Mouse (Mus musculus) midbrain, embryonic 15.5 days (tissue): ENCODE results near the gene Pde6b. TPM values are rescaled to one million over a fixed set of nuclear protein-coding genes. Genes with fewer than 3 reads are reported as not detected.

Source experiments
- ATAC-seq: fragments of 200-750 bp; cut with Nextera tagmentation; replicated peaks from 2 replicates; pipeline ENCODE4 v1.8.0; 2017; ENCODE audit warnings: moderate TSS enrichment
- H3K27ac ChIP-seq: fragments of 300-500 bp; sonication (generic); 2 replicates; pipeline ENCODE4 v1.5.1; 2015; ENCODE audit warnings: mild to moderate bottlenecking, inconsistent platforms
- H3K27me3 ChIP-seq: fragments of 300-500 bp; sonication (generic); replicated peaks from 2 replicates; pipeline ENCODE4 v1.6.1; 2015; ENCODE audit warnings: inconsistent platforms
- H3K36me3 ChIP-seq: fragments of 300-500 bp; sonication (generic); replicated peaks from 2 replicates; pipeline ENCODE4 v1.6.1; 2015; ENCODE audit warnings: inconsistent platforms
- H3K4me1 ChIP-seq: fragments of 300-500 bp; sonication (generic); 2 replicates; pipeline ENCODE4 v1.6.1; 2015; ENCODE audit warnings: inconsistent platforms
- H3K4me2 ChIP-seq: fragments of 300-500 bp; sonication (generic); 2 replicates; pipeline ENCODE4 v1.6.1; 2015; ENCODE audit warnings: inconsistent platforms, mild to moderate bottlenecking, moderate library complexity
- H3K4me3 ChIP-seq: fragments of 300-500 bp; sonication (generic); 2 replicates; pipeline ENCODE4 v1.5.1; 2015; ENCODE audit warnings: mild to moderate bottlenecking, inconsistent platforms
- H3K9ac ChIP-seq: fragments of 300-500 bp; sonication (generic); 2 replicates; pipeline ENCODE4 v1.6.1; 2015; ENCODE audit warnings: mild to moderate bottlenecking, inconsistent platforms
- H3K9me3 ChIP-seq: fragments of 300-500 bp; sonication (generic); 2 replicates; pipeline ENCODE4 v1.6.1; 2016; ENCODE audit warnings: inconsistent platforms
- WGBS: fragments of 180-500 bp; shearing (Covaris S2); methylation state at CpG from one replicate; pipeline ENCODE4 v1.1.7; 2015; ENCODE audit warnings: mixed read lengths; 5-methylcytosine and 5-hydroxymethylcytosine counted together
- polyA plus RNA-seq: library from polyadenylated mRNA; unstranded; fragments of >200 nt; fragmentation: Nextera tagmentation; extraction: Ambion mirVana; gene quantifications from 2 replicates; pipeline ENCODE4 v1.2.1, GENCODE M21; 2015

Gene Pde6b
- polyA plus RNA-seq, 1 experiment from 2014 or later, result 0.23 TPM

- ATAC-seq, result no peak
- H3K4me2 ChIP-seq, result no peak overlapping the region
- no peak overlapping the region for H3K4me3 ChIP-seq
- no peak overlapping the region for H3K27ac ChIP-seq
- H3K27me3 ChIP-seq, result no peaks in the 10 kb centered on the region
- WGBS, result 80% methylated on average over 1 of the region's 1 CpGs
- no peak overlapping the region for H3K9ac ChIP-seq
- no peaks in the 10 kb centered on the region for H3K36me3 ChIP-seq
- no peaks in the 10 kb centered on the region for H3K4me1 ChIP-seq
- H3K9me3 ChIP-seq, result no peaks in the 10 kb centered on the region
Observed at GRCm38 (mm10) chr5:108405460-108405859, 17.3 kb downstream of the Pde6b start.

GRCm38 (mm10) chr5:108406977-108407376, 18.8 kb downstream of the Pde6b start:
- Histone ChIP-seq H3K27me3 (no peaks in the 10 kb centered on the region), H3K4me3 (no peak overlapping the region), H3K4me2 (no peak overlapping the region), H3K27ac (no peak overlapping the region), H3K9me3 (no peaks in the 10 kb centered on the region), H3K9ac (no peak overlapping the region), H3K4me1 (no peaks in the 10 kb centered on the region), H3K36me3 (no peaks in the 10 kb centered on the region)
- ATAC-seq, result no peak
- WGBS, result 90% methylated on average over 2 of the region's 2 CpGs

GRCm38 (mm10) chr5:108414711-108415110, 26.5 kb downstream of the Pde6b start:
- H3K36me3 ChIP-seq, result no peaks in the 10 kb centered on the region
- H3K9me3 ChIP-seq, result no peaks in the 10 kb centered on the region
- no peak overlapping the region for H3K4me3 ChIP-seq
- no peaks in the 10 kb centered on the region for H3K4me1 ChIP-seq
- no peak overlapping the region for H3K4me2 ChIP-seq
- no peak for ATAC-seq
- H3K27me3 ChIP-seq, result no peaks in the 10 kb centered on the region
- WGBS, result 88% methylated on average over 2 of the region's 2 CpGs
- H3K27ac ChIP-seq, result no peak overlapping the region
- H3K9ac ChIP-seq, result no peak overlapping the region

GRCm38 (mm10) chr5:108422741-108423140, 34.5 kb downstream of the Pde6b start:
- H3K27me3 ChIP-seq, result no peaks in the 10 kb centered on the region
- 82% methylated on average over 3 of the region's 3 CpGs for WGBS
- no peak overlapping the region for H3K9ac ChIP-seq
- H3K27ac ChIP-seq, result no peak overlapping the region
- H3K4me1 ChIP-seq, result no peaks in the 10 kb centered on the region
- H3K36me3 ChIP-seq, result no peaks in the 10 kb centered on the region
- H3K4me3 ChIP-seq, result no peak overlapping the region
- ATAC-seq, result no peak
- H3K4me2 ChIP-seq, result no peak overlapping the region
- H3K9me3 ChIP-seq, result no peaks in the 10 kb centered on the region

GRCm38 (mm10) chr5:108423427-108423826, 35.2 kb downstream of the Pde6b start:
- Histone ChIP-seq H3K4me3 (no peak overlapping the region), H3K4me2 (no peak overlapping the region), H3K4me1 (no peaks in the 10 kb centered on the region), H3K9ac (no peak overlapping the region), H3K27me3 (no peaks in the 10 kb centered on the region), H3K27ac (no peak overlapping the region), H3K36me3 (no peaks in the 10 kb centered on the region), H3K9me3 (no peaks in the 10 kb centered on the region)
- no peak for ATAC-seq
- 92% methylated on average over 2 of the region's 2 CpGs for WGBS

- H3K27me3 ChIP-seq, result no peaks in the 10 kb centered on the region
- H3K36me3 ChIP-seq, result peaks cover 17% of the 10 kb centered on the region; the same call in 1 of the 2 replicates
- no peak overlapping the region for H3K4me2 ChIP-seq
- H3K4me3 ChIP-seq, result no peak overlapping the region
- H3K4me1 ChIP-seq, result no peaks in the 10 kb centered on the region
- no peak overlapping the region for H3K27ac ChIP-seq
- no peaks in the 10 kb centered on the region for H3K9me3 ChIP-seq
- 56% methylated on average over 1 of the region's 1 CpGs for WGBS
- no peak; the same call in 1 of the 2 replicates for ATAC-seq
- no peak overlapping the region for H3K9ac ChIP-seq
Observed at GRCm38 (mm10) chr5:108427186-108427585, 39.0 kb downstream of the Pde6b start.

- Histone ChIP-seq H3K9me3 (no peaks in the 10 kb centered on the region), H3K4me1 (peaks cover 17% of the 10 kb centered on the region), H3K36me3 (peaks cover 24% of the 10 kb centered on the region; the same call in 1 of the 2 replicates), H3K27me3 (0 out of 2 replicates have a peak, but pooled peaks cover 1% of the 10 kb centered on the region), H3K9ac (no peak overlapping the region), H3K27ac (no peak overlapping the region), H3K4me2 (no peak overlapping the region), H3K4me3 (no peak overlapping the region)
- no peak for ATAC-seq
- WGBS, result 92% methylated on average over 6 of the region's 6 CpGs
Observed at GRCm38 (mm10) chr5:108431196-108431595, 43.0 kb downstream of the Pde6b start.

- Histone ChIP-seq H3K4me1 (peaks cover 17% of the 10 kb centered on the region), H3K9me3 (no peaks in the 10 kb centered on the region), H3K4me3 (peak within 1 kb of the TSS; percentile 81), H3K36me3 (peaks cover 24% of the 10 kb centered on the region; the same call in 1 of the 2 replicates), H3K27me3 (0 out of 2 replicates have a peak, but pooled peaks cover 6% of the 10 kb centered on the region), H3K4me2 (peak within 1 kb of the TSS; percentile 87), H3K9ac (peak within 1 kb of the TSS; percentile 81), H3K27ac (peak within 1 kb of the TSS; percentile 39; the same call in 1 of the 2 replicates)
- WGBS, result under 1% methylated on average over 42 of the region's 42 CpGs
- ATAC-seq, result peak; percentile 92
Observed at GRCm38 (mm10) chr5:108433804-108434587, 45.8 kb downstream of the Pde6b start, which contains the start of gene Atp5k. Gene Atp5k (minus strand): TSS chr5:108434448.

- Histone ChIP-seq H3K27ac (no peak overlapping the region), H3K4me1 (peaks cover 17% of the 10 kb centered on the region), H3K9me3 (no peaks in the 10 kb centered on the region), H3K36me3 (peaks cover 16% of the 10 kb centered on the region; the same call in 1 of the 2 replicates), H3K9ac (no peak overlapping the region), H3K4me2 (no peak overlapping the region), H3K27me3 (0 out of 2 replicates have a peak, but pooled peaks cover 6% of the 10 kb centered on the region), H3K4me3 (no peak overlapping the region)
- WGBS, result 82% methylated on average over 2 of the region's 2 CpGs
- ATAC-seq, result no peak
Observed at GRCm38 (mm10) chr5:108436101-108436500, 47.9 kb downstream of the Pde6b start.

GRCm38 (mm10) chr5:108446973-108447372, 58.8 kb downstream of the Pde6b start:
- 92% methylated on average over 3 of the region's 3 CpGs for WGBS
- ATAC-seq, result no peak

GRCm38 (mm10) chr5:108447857-108448256, 59.7 kb downstream of the Pde6b start:
- H3K27ac ChIP-seq, result no peak overlapping the region
- H3K9ac ChIP-seq, result no peak overlapping the region
- no peak overlapping the region for H3K4me3 ChIP-seq
- no peaks in the 10 kb centered on the region for H3K9me3 ChIP-seq
- no peaks in the 10 kb centered on the region for H3K4me1 ChIP-seq
- no peaks in the 10 kb centered on the region for H3K36me3 ChIP-seq
- H3K27me3 ChIP-seq, result peaks cover 15% of the 10 kb centered on the region
- WGBS, result 86% methylated on average over 7 of the region's 7 CpGs
- no peak overlapping the region for H3K4me2 ChIP-seq
- no peak for ATAC-seq

More at GRCm38 (mm10) chr5:108446973-108447372, 58.8 kb downstream of the Pde6b start:
- Histone ChIP-seq H3K4me3 (no peak overlapping the region), H3K4me1 (no peaks in the 10 kb centered on the region), H3K36me3 (no peaks in the 10 kb centered on the region), H3K9ac (no peak overlapping the region), H3K9me3 (no peaks in the 10 kb centered on the region), H3K27me3 (peaks cover 15% of the 10 kb centered on the region), H3K27ac (no peak overlapping the region), H3K4me2 (no peak overlapping the region)

- ATAC-seq, result no peak
Observed at GRCm38 (mm10) chr5:108448785-108449668, 60.8 kb downstream of the Pde6b start, which contains the start of gene Mfsd7a. Gene Mfsd7a (minus strand): TSS chr5:108448891.

More at GRCm38 (mm10) chr5:108448785-108449668, 60.8 kb downstream of the Pde6b start, which contains the start of gene Mfsd7a:
- peak within 1 kb of the TSS; percentile 23 for H3K4me3 ChIP-seq
- H3K9me3 ChIP-seq, result no peaks in the 10 kb centered on the region
- H3K4me1 ChIP-seq, result no peaks in the 10 kb centered on the region
- peaks cover 15% of the 10 kb centered on the region for H3K27me3 ChIP-seq
- H3K4me2 ChIP-seq, result peak within 1 kb of the TSS; percentile 47
- 13% methylated on average over 24 of the region's 24 CpGs for WGBS
- H3K27ac ChIP-seq, result no peak within 1 kb of the TSS
- H3K36me3 ChIP-seq, result no peaks in the 10 kb centered on the region
- no peak within 1 kb of the TSS for H3K9ac ChIP-seq
